Mouse (Mus musculus): ENCODE data around the gene Ripor2.

GRCm38 (mm10) chr13:24607961-24608360 is 26.0 kb downstream of the Ripor2 start:
- TF ChIP-seq POLR2A (IDR thresholded peaks at IDR 0.05; ENCODE audit: low read depth, low read length) = no peak
- no peak for TF ChIP-seq CTCF (IDR thresholded peaks at IDR 0.05; ENCODE audit: extremely low read depth, insufficient read length, insufficient replicate concordance, low read depth, low read length)
